Mouse (Mus musculus): Measurements from ENCODE around the gene Fmo3.

Gene Fmo3

DNA sequence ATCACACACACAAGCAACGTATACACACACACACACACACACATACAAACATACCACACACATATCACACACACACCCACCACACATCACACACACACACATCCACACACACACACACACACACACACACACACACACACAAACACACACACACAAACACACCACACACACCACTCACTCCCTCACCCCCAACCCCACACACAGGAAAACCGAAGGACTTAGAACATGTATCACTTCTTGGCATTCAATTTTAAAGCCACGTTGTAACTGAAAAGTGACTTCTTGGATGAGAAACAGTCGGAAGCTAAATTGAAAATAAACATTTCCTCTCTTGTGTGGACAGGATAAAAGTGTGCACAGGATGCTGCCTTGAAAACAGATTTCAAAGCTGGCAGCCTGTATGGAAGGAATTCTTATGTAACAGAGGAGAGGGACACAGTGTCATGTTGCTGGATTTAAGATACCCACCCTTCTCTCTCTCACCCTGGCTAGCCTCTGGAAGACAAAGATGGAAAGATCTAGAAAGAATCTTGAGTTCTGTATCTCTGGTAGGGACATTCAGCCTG is 52.9 kb downstream of the Fmo3 start:
- no peak for DNase-seq (ENCODE audit: extremely low read depth, low read depth, low spot score)

- DNase-seq (ENCODE audit: extremely low read depth, low read depth, low spot score) = no peak
Observed at GRCm38 (mm10) chr1:162930631-162931030, 53.7 kb downstream of the Fmo3 start.

- no peak for DNase-seq (ENCODE audit: extremely low read depth, low read depth, low spot score)
Observed at GRCm38 (mm10) chr1:162929146-162929545, 55.2 kb downstream of the Fmo3 start.

GRCm38 (mm10) chr1:162925121-162925520 is 59.2 kb downstream of the Fmo3 start:
- no peak for DNase-seq (ENCODE audit: extremely low read depth, low read depth, low spot score)

DNA sequence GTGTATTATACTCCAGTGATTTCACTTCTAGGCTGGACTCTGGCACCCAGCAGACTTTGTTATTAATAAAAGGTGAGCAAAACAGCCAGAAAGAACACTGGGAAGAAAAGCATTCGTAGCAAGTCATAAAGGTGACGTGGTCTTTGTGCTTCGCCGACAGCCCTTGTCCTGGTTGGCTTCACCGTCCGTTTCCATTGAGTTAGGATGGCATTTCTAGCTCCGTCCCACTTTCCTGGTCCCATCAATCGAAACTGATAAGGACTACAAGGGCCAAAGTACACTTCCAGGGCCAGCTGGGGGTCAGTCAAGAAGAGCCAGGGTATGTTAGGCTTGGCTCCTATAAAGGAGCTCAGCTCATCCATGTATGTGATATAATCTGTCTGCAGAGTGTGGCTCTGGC is 67.7 kb downstream of the Fmo3 start:
- DNase-seq (ENCODE audit: extremely low read depth, low read depth, low spot score) = no peak

DNA sequence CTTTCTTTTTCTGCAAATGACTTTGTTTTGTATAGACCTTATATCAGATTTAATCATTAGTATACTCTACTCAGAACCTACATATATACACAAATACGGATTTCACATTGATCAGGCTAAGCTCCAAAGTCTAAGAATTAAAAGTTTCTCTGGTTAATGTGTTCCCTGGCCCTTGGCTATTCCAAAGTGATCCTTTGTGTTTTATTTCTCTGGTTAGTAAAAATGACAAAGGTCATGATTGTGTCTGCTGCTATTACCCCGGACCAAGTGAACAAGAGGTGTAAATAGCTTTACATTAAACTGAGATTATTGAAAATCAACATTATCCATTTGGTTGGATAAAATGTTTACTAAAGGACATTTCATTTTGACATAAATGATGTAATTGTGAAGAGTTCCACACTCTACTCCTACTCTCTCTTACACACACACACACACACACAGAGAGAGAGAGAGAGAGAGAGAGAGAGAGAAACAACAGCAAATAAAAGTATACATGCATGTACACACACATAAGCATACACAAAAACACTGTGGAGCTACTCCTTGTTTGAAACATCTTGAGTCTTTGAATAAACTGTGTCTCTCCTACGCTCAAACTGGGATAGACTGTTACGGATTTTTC is 69.3 kb downstream of the Fmo3 start:
- no peak for DNase-seq (ENCODE audit: extremely low read depth, low read depth, low spot score)

GRCm38 (mm10) chr1:162912085-162912484 is 72.2 kb downstream of the Fmo3 start:
- no peak for DNase-seq (ENCODE audit: extremely low read depth, low read depth, low spot score)

All from fat pad, adult 2 months (tissue).